Mouse (Mus musculus) cerebellum, postnatal 10 days (tissue): ENCODE data around the gene Cdh13.

ENCODE experiments used
- DNase-seq, 2 experiments: peaks; one replicate each; pipeline ENCODE4 v3.0.0; 2021; ENCODE audit warnings: mixed read lengths in 2 of 2

Cdh13 gene

GRCm38 (mm10) chr8:118381641-118382040, 98.1 kb downstream of the Cdh13 start:
- no peak for DNase-seq

- no peak for DNase-seq
Observed at GRCm38 (mm10) chr8:118384314-118384713, 100.8 kb downstream of the Cdh13 start.

- no peak for DNase-seq
Observed at GRCm38 (mm10) chr8:118389456-118389855, 105.9 kb downstream of the Cdh13 start.

GRCm38 (mm10) chr8:118393909-118394650, 110.5 kb downstream of the Cdh13 start:
- DNase-seq, result peak in 1 of 2 experiments; percentile 18

DNA sequence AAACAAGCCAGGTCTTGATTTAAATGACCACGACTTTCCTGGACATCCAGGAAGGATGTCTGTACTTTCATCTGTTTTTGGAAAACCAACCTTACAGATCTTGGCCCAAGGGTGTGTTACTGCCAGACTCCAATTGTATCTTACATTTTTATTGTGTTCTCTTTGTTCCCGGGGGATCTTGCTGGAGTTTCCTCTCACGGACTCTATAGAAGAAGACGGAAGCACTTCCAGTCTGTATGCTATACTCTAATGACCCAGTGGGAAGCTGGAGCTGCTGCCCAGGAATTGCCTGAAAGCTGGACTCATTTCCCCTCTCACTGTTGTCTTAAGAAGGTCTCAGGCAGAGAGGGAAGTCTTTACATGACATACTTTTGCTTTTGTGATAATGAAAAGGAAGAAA, 111.6 kb downstream of the Cdh13 start:
- DNase-seq, result no peak

- DNase-seq, result no peak
Observed at GRCm38 (mm10) chr8:118404836-118405235, 121.3 kb downstream of the Cdh13 start.

DNA sequence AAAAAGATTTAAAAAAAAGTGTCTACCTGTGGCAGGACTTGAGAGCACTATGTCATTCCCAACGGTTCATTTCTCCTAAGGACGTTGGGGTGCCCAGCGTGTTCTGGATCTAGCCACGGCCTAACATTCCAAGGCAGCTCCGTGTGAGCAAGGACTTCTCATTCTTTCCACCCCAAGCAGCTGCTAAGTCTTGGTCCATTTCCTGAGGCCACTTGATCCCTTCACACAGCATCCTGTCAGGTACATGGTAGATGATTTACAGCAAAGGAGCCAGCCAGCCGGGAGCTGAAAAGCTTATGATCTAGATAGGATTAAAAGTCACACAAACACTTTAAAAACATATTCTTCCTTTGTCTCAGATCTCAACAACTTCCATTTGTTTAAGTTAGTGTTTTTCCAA, 123.8 kb downstream of the Cdh13 start:
- no peak for DNase-seq

GRCm38 (mm10) chr8:118409396-118409795, 125.9 kb downstream of the Cdh13 start:
- no peak for DNase-seq

DNA sequence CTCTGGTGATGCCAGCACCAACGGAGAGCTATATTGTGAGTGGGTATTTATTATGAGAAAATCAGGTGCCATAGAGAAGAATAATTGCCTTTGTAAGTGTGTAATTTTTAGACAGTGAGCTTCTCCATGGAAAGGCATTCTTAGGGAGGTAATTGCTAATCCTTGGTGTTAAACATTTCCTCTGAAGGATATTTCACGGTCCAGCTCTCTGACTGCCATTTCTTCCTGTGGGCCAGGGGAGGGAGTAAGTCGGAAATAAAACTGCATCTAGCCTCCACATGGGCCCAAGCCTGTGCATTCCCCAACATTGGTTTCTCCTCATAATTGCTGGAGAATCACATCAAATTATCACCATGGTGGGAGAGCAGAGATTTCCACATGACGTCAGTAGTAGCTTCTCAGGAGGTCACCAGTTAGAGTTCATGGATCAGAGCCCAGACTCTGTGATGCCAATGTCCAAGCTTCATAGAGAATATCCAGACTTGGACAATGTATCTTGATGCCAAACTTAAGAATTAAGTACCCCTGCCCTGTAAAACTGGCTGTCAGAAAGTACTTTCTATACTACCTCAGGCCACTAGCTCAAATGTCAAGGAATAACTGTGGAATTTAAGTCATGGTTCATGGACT, 126.9 kb downstream of the Cdh13 start:
- DNase-seq, result no peak

- DNase-seq, result no peak
Observed at GRCm38 (mm10) chr8:118415672-118416071, 132.1 kb downstream of the Cdh13 start.

DNA sequence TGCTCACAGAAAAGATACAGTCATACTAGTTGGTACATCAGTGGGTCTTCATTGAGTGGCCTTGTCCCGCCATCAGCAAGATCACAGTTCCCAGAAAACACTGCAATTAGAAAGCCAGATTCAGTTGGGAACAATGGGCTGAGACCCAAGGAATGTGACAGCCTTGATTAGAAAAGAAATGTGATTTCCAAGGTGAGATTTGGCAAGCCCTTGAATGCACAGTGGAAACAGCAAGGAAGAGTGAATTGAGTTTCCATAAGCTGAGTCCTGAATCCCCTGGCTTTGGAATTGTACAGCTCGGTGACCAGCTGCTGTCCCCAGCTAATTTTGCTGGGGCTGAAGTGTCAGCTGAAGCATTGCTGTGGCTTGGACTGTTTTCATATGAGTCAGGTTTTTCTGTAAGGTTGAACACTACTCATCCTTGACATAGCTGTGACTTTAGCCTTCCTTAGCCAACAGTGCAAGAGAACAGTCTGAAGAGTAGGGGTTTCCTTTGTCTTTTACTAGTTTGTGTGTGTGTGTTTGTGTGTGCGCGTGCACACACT, 133.3 kb downstream of the Cdh13 start:
- peak; percentile 13 to 23 for DNase-seq

DNA sequence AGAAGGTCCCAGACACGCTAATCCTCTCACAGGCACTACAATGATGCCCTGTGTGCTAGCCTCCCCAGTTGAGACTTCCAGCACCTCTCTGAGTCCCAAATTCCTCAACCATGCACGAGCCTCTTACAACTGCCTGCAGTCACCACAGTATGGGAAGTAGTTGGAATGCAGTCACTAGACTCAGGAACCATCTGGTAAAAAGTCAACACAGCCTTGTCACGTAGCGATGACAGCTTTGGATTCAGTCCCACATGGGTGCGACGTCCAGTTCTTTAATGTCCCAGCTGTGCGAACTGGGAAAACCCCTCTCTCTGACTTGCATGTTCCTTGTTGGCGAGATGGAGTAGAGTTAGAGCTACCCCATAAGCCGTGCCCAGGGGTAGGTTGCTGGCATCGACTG, 139.1 kb downstream of the Cdh13 start:
- no peak for DNase-seq

DNA sequence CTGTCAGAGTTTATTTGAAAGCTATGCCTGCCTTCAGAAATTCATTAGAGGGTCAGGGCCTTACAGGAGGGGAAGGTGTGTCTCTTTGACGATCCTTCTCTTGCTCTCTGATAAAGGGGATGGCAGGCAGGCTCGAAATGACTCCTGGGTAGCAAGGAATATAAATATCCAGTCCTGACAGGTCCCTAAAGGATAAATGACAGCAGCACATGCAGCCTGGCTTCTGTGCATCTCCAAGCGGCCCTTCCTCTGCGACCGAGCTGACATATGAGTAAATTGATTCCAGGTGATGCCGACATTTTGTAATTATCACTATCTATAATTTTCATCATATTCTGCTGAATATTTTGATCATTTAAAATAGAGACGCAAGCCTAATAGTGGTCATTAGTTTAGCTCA, 145.4 kb downstream of the Cdh13 start:
- DNase-seq, result no peak

DNA sequence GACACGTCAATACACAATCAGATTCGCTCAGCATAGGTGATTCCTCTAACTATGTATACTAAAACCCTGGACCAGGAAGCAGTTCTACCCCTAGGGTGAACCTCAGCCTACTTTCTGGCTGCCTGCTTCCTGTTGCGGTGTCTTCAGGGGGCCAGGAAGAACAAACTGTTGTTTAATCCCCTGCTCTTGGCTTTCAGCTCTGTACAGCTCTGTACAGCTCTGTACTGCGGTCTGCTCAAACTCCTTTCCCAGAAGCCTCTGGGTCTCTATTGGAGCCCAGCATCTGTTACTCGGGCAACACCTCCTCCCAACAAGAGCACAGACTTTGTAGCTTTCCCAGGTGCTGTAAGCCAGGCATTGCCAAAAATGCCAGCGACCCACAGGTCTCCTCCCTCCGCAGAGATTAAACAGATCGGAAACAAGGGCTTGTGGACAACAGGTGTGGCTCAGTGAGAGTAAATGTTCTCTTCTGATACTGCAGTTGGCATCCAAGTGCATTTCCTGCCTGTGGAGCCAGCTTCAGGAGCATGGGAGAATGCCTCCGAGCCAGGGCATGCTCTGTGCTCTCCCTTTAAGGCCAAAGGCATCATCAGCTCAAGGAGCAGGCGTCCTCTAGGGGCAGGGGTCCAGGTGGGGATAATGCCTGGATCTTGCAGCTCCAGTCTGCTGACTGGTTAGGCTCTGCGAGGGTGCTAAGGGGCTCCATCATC, 148.4 kb downstream of the Cdh13 start:
- DNase-seq, result peak; percentile 19 to 20

GRCm38 (mm10) chr8:118433553-118434180, 150.1 kb downstream of the Cdh13 start:
- no peak for DNase-seq

GRCm38 (mm10) chr8:118436751-118437150, 153.2 kb downstream of the Cdh13 start:
- no peak for DNase-seq

- no peak for DNase-seq
Observed at GRCm38 (mm10) chr8:118437152-118437551, 153.6 kb downstream of the Cdh13 start.

- DNase-seq, result peak in 1 of 2 experiments; percentile 19
Observed at GRCm38 (mm10) chr8:118437874-118438273, 154.3 kb downstream of the Cdh13 start.

DNA sequence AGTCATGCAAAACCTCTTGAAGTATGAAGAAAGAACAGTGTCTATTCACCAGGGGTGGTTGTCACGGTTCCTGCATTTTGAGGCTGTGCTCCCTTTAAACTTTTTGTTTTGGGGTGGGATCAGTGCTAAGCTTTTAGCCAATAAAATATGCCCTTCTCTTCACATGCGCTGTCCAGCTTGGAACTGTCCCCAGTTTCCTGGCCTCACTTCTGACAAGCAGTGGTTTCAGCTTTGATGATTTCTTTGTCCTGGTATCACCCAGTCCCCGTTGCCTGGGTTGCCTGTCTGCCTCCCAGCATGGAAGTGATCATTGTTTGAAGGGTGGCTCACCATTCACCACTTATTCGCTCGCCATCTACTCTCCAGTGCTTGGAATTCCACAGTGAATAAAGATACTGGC, 156.3 kb downstream of the Cdh13 start:
- peak; percentile 34 to 40 for DNase-seq

DNA sequence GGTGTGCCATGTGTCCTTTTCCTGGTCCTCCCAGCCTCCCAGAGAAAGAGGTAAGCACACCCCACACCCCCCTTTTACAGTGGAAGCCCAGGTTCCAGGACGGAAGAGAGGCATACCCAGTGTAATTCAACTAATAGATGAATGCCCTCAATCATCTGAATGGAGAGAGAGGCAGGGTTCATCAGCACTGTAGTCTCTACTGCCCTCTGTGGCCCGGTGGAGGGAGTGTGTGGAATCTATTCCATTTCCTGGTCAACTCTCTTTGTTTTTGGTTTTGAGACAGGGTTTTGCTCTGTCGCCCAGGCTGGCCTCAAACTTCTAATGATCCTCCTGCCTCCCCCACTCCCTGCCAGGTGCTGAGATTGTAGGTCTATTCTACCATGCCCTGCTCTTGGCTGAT, 159.8 kb downstream of the Cdh13 start:
- peak; percentile 64 to 68 for DNase-seq

DNA sequence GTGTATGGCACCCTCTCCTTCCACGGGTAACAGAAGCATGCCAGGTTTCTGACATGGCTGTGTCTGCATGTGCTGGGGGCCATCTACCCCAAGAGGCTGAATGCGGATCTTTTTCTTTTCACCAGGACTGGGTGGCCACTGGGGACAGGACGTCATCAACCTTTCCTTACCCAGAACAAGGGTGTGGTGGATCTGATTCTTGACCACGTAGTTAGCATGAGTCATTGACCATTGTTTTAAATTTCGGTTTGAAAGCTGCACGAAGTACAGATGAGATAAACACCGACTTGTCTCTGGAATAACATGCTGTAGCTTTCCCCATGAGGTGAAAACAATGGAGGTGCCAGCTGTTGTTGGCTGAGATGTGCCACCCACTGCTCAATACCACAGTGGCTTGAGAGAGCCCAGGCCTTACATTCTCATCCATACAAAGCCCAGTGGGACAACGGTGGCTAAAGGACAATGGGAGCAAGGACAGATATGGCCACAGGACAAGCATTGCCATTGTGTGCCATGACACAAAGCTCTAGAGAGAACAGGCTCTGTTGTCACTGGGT, 161.2 kb downstream of the Cdh13 start:
- no peak for DNase-seq

- peak; percentile 57 to 70 for DNase-seq
Observed at GRCm38 (mm10) chr8:118446516-118446915, 163.0 kb downstream of the Cdh13 start.

GRCm38 (mm10) chr8:118448011-118448410, 164.5 kb downstream of the Cdh13 start:
- DNase-seq, result no peak
